Mouse (Mus musculus) MEL (cell line): ENCODE measurements around the gene Sf3b6. TPM values are rescaled to one million over a fixed set of nuclear protein-coding genes. Genes with fewer than 3 reads are reported as not detected.

Experiments used
- DNase-seq: peaks from one replicate; pipeline ENCODE4 v3.0.0; 2011; ENCODE audit warnings: low read depth, low spot score
- H3K27ac ChIP-seq: 2 replicates; pipeline ENCODE4 v1.5.1; 2012; ENCODE audit warnings: low read depth, mild to moderate bottlenecking, control low read depth, low read length, moderate library complexity; ENCODE audit not compliant: control insufficient read depth
- H3K27me3 ChIP-seq, 2 experiments: fragments of 150-350 bp in 1 of 2; sonication (generic) in 1 of 2; 2 replicates each; pipeline ENCODE4 v1.6.1; 2012; ENCODE audit warnings: low read length in 2 of 2, mild to moderate bottlenecking in 2 of 2, improper control_type of control experiment in 1 of 2, moderate library complexity in 1 of 2; ENCODE audit not compliant: insufficient read depth in 2 of 2, control insufficient read depth in 1 of 2
- H3K36me3 ChIP-seq, 2 experiments: 2 replicates each; pipeline ENCODE4 v1.6.1; 2012 to 2014; ENCODE audit warnings: low read length in 2 of 2, improper control_type of control experiment in 1 of 2, inconsistent platforms in 1 of 2, mild to moderate bottlenecking in 1 of 2; ENCODE audit not compliant: insufficient read depth in 2 of 2, control insufficient read depth in 1 of 2
- H3K4me1 ChIP-seq, 2 experiments: fragments of 150-350 bp in 1 of 2; sonication (generic) in 1 of 2; 2 replicates each; pipeline ENCODE4 v1.6.1; 2012; ENCODE audit warnings: low read length in 2 of 2, improper control_type of control experiment in 1 of 2, mild to moderate bottlenecking in 1 of 2; ENCODE audit not compliant: insufficient read depth in 2 of 2, control insufficient read depth in 1 of 2
- H3K4me3 ChIP-seq, 2 experiments: fragments of 150-350 bp in 1 of 2; sonication (generic) in 1 of 2; 2 replicates each; pipeline ENCODE4 v1.5.1; 2012; ENCODE audit warnings: low read depth in 2 of 2, low read length in 2 of 2, mild to moderate bottlenecking in 2 of 2, moderate library complexity in 2 of 2, control low read depth in 1 of 2, improper control_type of control experiment in 1 of 2; ENCODE audit not compliant: control insufficient read depth in 1 of 2, insufficient read depth in 1 of 2
- H3K79me2 ChIP-seq: 2 replicates; pipeline ENCODE4 v1.6.1; 2012; ENCODE audit warnings: mild to moderate bottlenecking, low read length, moderate library complexity; ENCODE audit not compliant: control insufficient read depth, poor library complexity, insufficient read depth
- H3K9ac ChIP-seq: 2 replicates; pipeline ENCODE4 v1.6.1; 2012; ENCODE audit warnings: low read depth, mild to moderate bottlenecking, control low read depth, low read length, moderate library complexity; ENCODE audit not compliant: control insufficient read depth, poor library complexity, severe bottlenecking
- H3K9me3 ChIP-seq: fragments of 150-350 bp; sonication (generic); replicated peaks from 2 replicates; pipeline ENCODE4 v1.6.1; 2012; ENCODE audit warnings: mild to moderate bottlenecking, low read length, improper control_type of control experiment, moderate library complexity; ENCODE audit not compliant: insufficient read depth
- BHLHE40 ChIP-seq: IDR thresholded peaks from 2 replicates; pipeline ENCODE4 v1.6.1; 2012; ENCODE audit warnings: low read depth, mild to moderate bottlenecking, inconsistent platforms, low read length, improper control_type of control experiment, borderline replicate concordance
- CHD1 ChIP-seq: IDR thresholded peaks from 2 replicates; pipeline ENCODE4 v1.6.1; 2012; ENCODE audit warnings: low read depth, mild to moderate bottlenecking, inconsistent platforms, low read length, improper control_type of control experiment
- CHD2 ChIP-seq: IDR thresholded peaks from 2 replicates; pipeline ENCODE4 v1.6.1; 2011; ENCODE audit warnings: low read length, improper control_type of control experiment
- CTCF ChIP-seq, 3 experiments: IDR thresholded peaks in 2 of 3; conservative IDR thresholded peaks in 1 of 3; 2 replicates each; pipeline ENCODE4 v1.5.1; 2011 to 2012; ENCODE audit warnings: low read length in 3 of 3, low read depth in 2 of 3, mild to moderate bottlenecking in 2 of 3, improper control_type of control experiment in 1 of 3, inconsistent platforms in 1 of 3, mixed read lengths in 1 of 3, moderate library complexity in 1 of 3; ENCODE audit not compliant: control insufficient read depth in 1 of 3, insufficient read depth in 1 of 3, poor library complexity in 1 of 3, severe bottlenecking in 1 of 3
- E2F4 ChIP-seq: IDR thresholded peaks from 2 replicates; pipeline ENCODE4 v1.6.1; 2011; ENCODE audit warnings: low read depth, low read length, improper control_type of control experiment, borderline replicate concordance
- ELF1 ChIP-seq: IDR thresholded peaks from 2 replicates; pipeline ENCODE4 v1.6.1; 2014; ENCODE audit warnings: low read depth, mild to moderate bottlenecking, inconsistent platforms, low read length, improper control_type of control experiment, moderate library complexity
- EP300 ChIP-seq, 2 experiments: IDR thresholded peaks; 2 replicates each; pipeline ENCODE4 v1.6.1; 2011; ENCODE audit warnings: improper control_type of control experiment in 2 of 2, low read length in 2 of 2, low read depth in 1 of 2, mild to moderate bottlenecking in 1 of 2
- ETS1 ChIP-seq: IDR thresholded peaks from 2 replicates; pipeline ENCODE4 v1.6.1; 2012; ENCODE audit warnings: low read depth, mild to moderate bottlenecking, inconsistent platforms, low read length, improper control_type of control experiment, moderate library complexity
- GABPA ChIP-seq: IDR thresholded peaks from 2 replicates; pipeline ENCODE4 v1.6.1; 2012; ENCODE audit warnings: low read depth, mild to moderate bottlenecking, inconsistent platforms, low read length, improper control_type of control experiment, moderate library complexity
- GATA1 ChIP-seq: IDR thresholded peaks from 2 replicates; pipeline ENCODE4 v1.6.1; 2011; ENCODE audit warnings: low read depth, low read length, improper control_type of control experiment
- HCFC1 ChIP-seq: IDR thresholded peaks from 2 replicates; pipeline ENCODE4 v1.6.1; 2012; ENCODE audit warnings: low read depth, mild to moderate bottlenecking, inconsistent platforms, low read length, improper control_type of control experiment, moderate library complexity
- KAT2A ChIP-seq: conservative IDR thresholded peaks from 2 replicates; pipeline ENCODE4 v1.6.1; 2012; ENCODE audit warnings: low read depth, low read length, improper control_type of control experiment, inconsistent platforms
- MAFK ChIP-seq: IDR thresholded peaks from 2 replicates; pipeline ENCODE4 v1.6.1; 2011; ENCODE audit warnings: low read depth, mild to moderate bottlenecking, low read length, improper control_type of control experiment, borderline replicate concordance
- MAX ChIP-seq: IDR thresholded peaks from 2 replicates; pipeline ENCODE4 v1.6.1; 2011; ENCODE audit warnings: low read length, improper control_type of control experiment
- MAZ ChIP-seq: IDR thresholded peaks from 2 replicates; pipeline ENCODE4 v1.6.1; 2012; ENCODE audit warnings: low read depth, mild to moderate bottlenecking, inconsistent platforms, low read length, improper control_type of control experiment
- MEF2A ChIP-seq: IDR thresholded peaks from 2 replicates; pipeline ENCODE4 v1.6.1; 2014; ENCODE audit warnings: low read depth, mild to moderate bottlenecking, inconsistent platforms, low read length, improper control_type of control experiment; ENCODE audit not compliant: poor library complexity, insufficient replicate concordance, severe bottlenecking; ENCODE audit errors: extremely low read depth
- MYB ChIP-seq: IDR thresholded peaks from 2 replicates; pipeline ENCODE4 v1.6.1; 2011; ENCODE audit warnings: mild to moderate bottlenecking, low read depth, low read length, improper control_type of control experiment
- MYC ChIP-seq: IDR thresholded peaks from 2 replicates; pipeline ENCODE4 v1.6.1; 2011; ENCODE audit warnings: low read depth, mild to moderate bottlenecking, low read length, improper control_type of control experiment, moderate library complexity
- NELFE ChIP-seq: IDR thresholded peaks from 2 replicates; pipeline ENCODE4 v1.6.1; 2011; ENCODE audit warnings: low read depth, low read length, improper control_type of control experiment
- NRF1 ChIP-seq: IDR thresholded peaks from 2 replicates; pipeline ENCODE4 v1.6.1; 2014; ENCODE audit warnings: low read depth, mild to moderate bottlenecking, inconsistent platforms, low read length, improper control_type of control experiment, moderate library complexity; ENCODE audit not compliant: poor library complexity, insufficient read depth, severe bottlenecking
- POLR2AphosphoS2 ChIP-seq: IDR thresholded peaks from 2 replicates; pipeline ENCODE4 v1.6.1; 2011; ENCODE audit warnings: low read length, improper control_type of control experiment
- POLR2AphosphoS5 ChIP-seq: IDR thresholded peaks from 2 replicates; pipeline ENCODE4 v1.6.1; 2012; ENCODE audit warnings: low read depth, borderline replicate concordance, mild to moderate bottlenecking, inconsistent platforms, low read length, moderate library complexity, mixed read lengths
- RAD21 ChIP-seq: IDR thresholded peaks from 2 replicates; pipeline ENCODE4 v1.6.1; 2011; ENCODE audit warnings: mild to moderate bottlenecking, low read depth, low read length, improper control_type of control experiment
- RCOR1 ChIP-seq: IDR thresholded peaks from 2 replicates; pipeline ENCODE4 v1.6.1; 2012; ENCODE audit warnings: low read depth, mild to moderate bottlenecking, inconsistent platforms, low read length, improper control_type of control experiment
- SMC3 ChIP-seq: IDR thresholded peaks from 2 replicates; pipeline ENCODE4 v1.6.1; 2011; ENCODE audit warnings: low read depth, low read length, improper control_type of control experiment
- TAL1 ChIP-seq: IDR thresholded peaks from 2 replicates; pipeline ENCODE4 v1.6.1; 2012; ENCODE audit warnings: mild to moderate bottlenecking, inconsistent platforms, low read length, moderate library complexity, mixed read lengths
- TBP ChIP-seq: IDR thresholded peaks from 2 replicates; pipeline ENCODE4 v1.8.0; 2011; ENCODE audit warnings: low read depth, low read length, improper control_type of control experiment
- TCF12 ChIP-seq: IDR thresholded peaks from 2 replicates; pipeline ENCODE4 v1.6.1; 2014; ENCODE audit warnings: low read depth, mild to moderate bottlenecking, inconsistent platforms, low read length, improper control_type of control experiment, moderate library complexity
- UBTF ChIP-seq: IDR thresholded peaks from 2 replicates; pipeline ENCODE4 v1.6.1; 2012; ENCODE audit warnings: low read depth, mild to moderate bottlenecking, inconsistent platforms, low read length, improper control_type of control experiment, moderate library complexity, borderline replicate concordance; ENCODE audit not compliant: insufficient read depth
- USF1 ChIP-seq: IDR thresholded peaks from 2 replicates; pipeline ENCODE4 v1.6.1; 2014; ENCODE audit warnings: low read depth, mild to moderate bottlenecking, inconsistent platforms, low read length, improper control_type of control experiment, moderate library complexity
- USF2 ChIP-seq, 2 experiments: IDR thresholded peaks; 2 replicates each; pipeline ENCODE4 v1.6.1; 2011 to 2012; ENCODE audit warnings: improper control_type of control experiment in 2 of 2, low read length in 2 of 2, borderline replicate concordance in 1 of 2, inconsistent platforms in 1 of 2, low read depth in 1 of 2, mild to moderate bottlenecking in 1 of 2; ENCODE audit not compliant: insufficient read depth in 1 of 2
- ZC3H11A ChIP-seq: IDR thresholded peaks from 2 replicates; pipeline ENCODE4 v1.6.1; 2012; ENCODE audit warnings: low read depth, mild to moderate bottlenecking, inconsistent platforms, low read length, improper control_type of control experiment
- ZKSCAN1 ChIP-seq: IDR thresholded peaks from 2 replicates; pipeline ENCODE4 v1.6.1; 2012; ENCODE audit warnings: low read depth, mild to moderate bottlenecking, inconsistent platforms, low read length, improper control_type of control experiment, moderate library complexity
- ZMIZ1 ChIP-seq: IDR thresholded peaks from 2 replicates; pipeline ENCODE4 v1.6.1; 2012; ENCODE audit warnings: low read depth, mild to moderate bottlenecking, inconsistent platforms, low read length, improper control_type of control experiment, moderate library complexity
- ZNF384 ChIP-seq: IDR thresholded peaks from 2 replicates; pipeline ENCODE4 v1.6.1; 2012; ENCODE audit warnings: low read depth, mild to moderate bottlenecking, inconsistent platforms, low read length, improper control_type of control experiment
- polyA plus RNA-seq, 2 experiments: library from polyadenylated mRNA; stranded (reverse) in 1 of 2; unstranded in 1 of 2; fragments of >175 nt in 1 of 2; fragments of >200 nt in 1 of 2; gene quantifications; 2 replicates each; pipeline versions ENCODE4 v1.2.1 to v1.2.4; 2012; ENCODE audit warnings: low replicate concordance in 2 of 2, low read depth in 1 of 2; ENCODE audit not compliant: insufficient read length in 2 of 2, insufficient read depth in 1 of 2, missing spikeins in 1 of 2
- total RNA-seq: library from RNA; depleted of rRNA; stranded (reverse); fragments of 300-350 nt; gene quantifications from 2 replicates; pipeline ENCODE4 v1.2.3, GENCODE M21; 2012

Sf3b6 gene
- total and polyA plus RNA-seq, 3 experiments, result 163 to 186 TPM; not detected in 1

DNA sequence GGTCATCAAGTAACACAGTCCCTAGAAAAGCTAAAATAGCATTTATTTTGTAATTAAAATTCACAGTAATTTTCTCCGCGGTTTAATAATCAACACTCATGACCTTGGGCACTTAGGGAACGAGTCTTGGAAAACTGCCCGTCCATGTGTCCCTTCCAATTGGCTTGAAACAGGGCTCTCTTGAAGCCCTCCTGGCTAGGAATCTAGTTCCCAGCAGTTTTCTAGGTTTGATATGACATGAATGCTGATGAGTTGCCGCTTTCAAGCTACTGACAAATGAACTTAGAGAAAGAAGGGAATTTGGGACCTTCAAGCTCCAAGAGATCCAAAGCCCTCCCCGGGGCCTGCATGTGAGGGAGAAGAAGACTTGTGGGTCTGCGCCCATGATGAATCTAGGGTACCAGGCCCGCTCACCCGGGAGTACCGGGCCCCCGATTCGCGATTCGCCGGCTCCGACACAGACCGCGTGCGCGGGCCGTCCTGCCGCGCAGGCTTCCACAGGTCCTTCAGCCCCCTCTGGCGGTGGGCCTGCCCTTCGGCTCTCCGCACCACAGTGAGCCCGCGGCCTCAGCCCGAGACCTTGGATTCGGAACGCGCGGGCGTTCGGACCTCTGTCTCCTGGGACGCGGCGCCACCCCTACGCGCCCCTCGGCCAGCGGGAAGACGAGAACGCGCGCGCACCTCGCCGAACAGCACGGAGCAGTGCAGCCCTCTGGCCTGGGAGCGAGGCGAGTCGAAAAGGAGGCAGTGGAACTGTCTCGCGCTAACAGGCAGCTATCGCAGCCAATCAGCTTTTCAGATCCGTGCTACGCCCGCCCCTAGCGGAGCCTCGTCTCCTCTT, 48.6 kb upstream of the Sf3b6 start, which contains the start of the genes Pfn4 and Fam228b:
Pfn4 (plus strand) TSS at position 531 of the 841 bp plus-strand sequence.
Fam228b (minus strand) TSS at position 776 of the 841 bp plus-strand sequence.
- H3K27ac ChIP-seq, result peak within 1 kb of the TSS; percentile 83
- peak; percentile 93 for DNase-seq
- no peak for TF ChIP-seq USF1
- no peak for TF ChIP-seq POLR2AphosphoS5
- TF ChIP-seq SMC3, result peak; percentile 72
- TF ChIP-seq USF2 (IDR thresholded peaks at IDR 0.05; ENCODE audit: borderline replicate concordance in 1 of 2, insufficient read depth in 1 of 2, low read depth in 1 of 2, low read length in 2 of 2), result no peak
- peak; percentile 72 for TF ChIP-seq ZC3H11A
- TF ChIP-seq MEF2A, result no peak
- peak; percentile 72 for TF ChIP-seq NELFE
- peak; percentile 73 for TF ChIP-seq RAD21
- 0 out of 2 replicates have a peak, but pooled peaks have one; percentile 15 for TF ChIP-seq ETS1
- TF ChIP-seq GABPA, result no peak
- TF ChIP-seq UBTF, result no peak
- no peak for TF ChIP-seq ELF1
- TF ChIP-seq MYC, result peak; percentile 92
- no peak for TF ChIP-seq MYB
- no peak for TF ChIP-seq HCFC1
- peak in 2 of 3 experiments; percentile 75 to 92; a peak in 5 of 6 replicates for TF ChIP-seq CTCF (IDR thresholded peaks at IDR 0.05 in 2 of 3, conservative IDR thresholded peaks at IDR 0.05 in 1 of 3; ENCODE audit: control insufficient read depth in 1 of 3, insufficient read depth in 1 of 3, low read depth in 2 of 3, low read length in 3 of 3, poor library complexity in 1 of 3, severe bottlenecking in 1 of 3)
- no peak for TF ChIP-seq MAFK
- no peak for TF ChIP-seq BHLHE40
- no peak for TF ChIP-seq TCF12
- TF ChIP-seq ZNF384, result no peak
- no peak for TF ChIP-seq CHD2
- no peak; the same call in 1 of the 2 replicates for TF ChIP-seq KAT2A
- peak; percentile 70 for TF ChIP-seq MAZ
- no peak for TF ChIP-seq ZKSCAN1
- TF ChIP-seq POLR2AphosphoS2, result peak; percentile 80
- no peak for TF ChIP-seq GATA1
- no peak for TF ChIP-seq CHD1
- TF ChIP-seq RCOR1, result no peak
- no peak for TF ChIP-seq EP300 (IDR thresholded peaks at IDR 0.05; ENCODE audit: low read depth in 1 of 2, low read length in 2 of 2)
- peak; percentile 95 for TF ChIP-seq MAX
- no peak for TF ChIP-seq E2F4
- TF ChIP-seq TAL1, result no peak
- peak; percentile 23; the same call in 1 of the 2 replicates for TF ChIP-seq TBP
- no peak; the same call in 1 of the 2 replicates for TF ChIP-seq ZMIZ1
- TF ChIP-seq NRF1, result peak; percentile 75

More for the DNA sequence above, 48.6 kb upstream of the Sf3b6 start, which contains the start of the genes Pfn4 and Fam228b:
- Histone ChIP-seq H3K9me3 (no peaks in the 10 kb centered on the region), H3K27me3 (no peaks in the 10 kb centered on the region), H3K9ac (peak within 1 kb of the TSS; percentile 99), H3K4me1 (peaks cover 0 to 3% of the 10 kb centered on the region in 2 experiments; a peak in 3 of 4 replicates), H3K79me2 (peaks cover 4% of the 10 kb centered on the region; the same call in 1 of the 2 replicates), H3K36me3 (peaks cover 0 to 7% of the 10 kb centered on the region in 2 experiments; a peak in 2 of 4 replicates), H3K4me3 (peak within 1 kb of the TSS; percentile 83 to 93)
